In the genomic region with DNA sequence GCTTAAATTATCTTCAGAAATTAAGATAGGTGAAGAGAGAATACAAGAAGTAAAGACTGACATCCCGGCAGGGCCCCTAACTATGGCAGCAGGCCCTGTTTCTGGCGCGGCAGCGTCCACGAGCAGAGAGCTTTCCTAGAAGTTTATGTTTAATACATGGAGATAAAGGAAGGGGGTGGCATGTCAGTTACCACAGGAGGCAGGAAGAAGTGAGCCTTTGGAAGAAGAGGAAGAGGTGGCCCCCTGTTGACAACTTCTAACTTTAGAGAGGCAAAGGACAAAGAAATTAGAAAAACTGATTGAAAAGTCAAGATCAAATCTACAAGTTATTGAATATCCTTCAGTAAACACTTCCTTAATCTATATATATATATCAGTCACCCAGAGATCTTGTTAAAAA, we compare ENCODE assay signal across 31 mouse cellular contexts.
A peak's percentile ranks its signal among the peaks of the same experiment; 100 is the strongest.
DNase-seq lines count a peak whose midpoint lies in the region; ATAC-seq and TF ChIP-seq lines count a peak whose summit lies in the region.
"Had no signal": no experiment of that assay in that cellular context is flagged by ENCODE, and none has a peak within 500 bp of the region (broad histone marks: within the 10 kb centered on the region; RNA-seq: fewer than 3 reads in every experiment).

No protein-coding gene starts in this region.

- no peaks in the 10 kb centered on the region for H3K36me3 ChIP-seq in kidney, postnatal 0 days (ENCODE audit: insufficient read depth, low read length)
- H3K36me3 ChIP-seq in liver, postnatal 0 days (replicated peaks; ENCODE audit: insufficient read depth, low read length) = no peaks in the 10 kb centered on the region
- no peaks in the 10 kb centered on the region for H3K36me3 ChIP-seq in G1E (replicated peaks)
- H3K36me3 ChIP-seq: embryonic facial prominence, embryonic 10.5 days; embryonic facial prominence, embryonic 13.5 days; forebrain, embryonic 12.5 days; forebrain, embryonic 15.5 days; heart, embryonic 12.5 days; heart, embryonic 15.5 days had no signal

- H3K4me2 ChIP-seq in kidney, postnatal 0 days (ENCODE audit: low read length) = no peak overlapping the region
- H3K4me2 ChIP-seq in liver, postnatal 0 days (ENCODE audit: low read depth, low read length) = no peak overlapping the region
- H3K4me2 ChIP-seq: embryonic facial prominence, embryonic 13.5 days; forebrain, embryonic 12.5 days; forebrain, embryonic 15.5 days; heart, embryonic 12.5 days; heart, embryonic 15.5 days; hindbrain, embryonic 14.5 days had no signal

- DNase-seq in kidney, postnatal 0 days (ENCODE audit: low spot score) = no peak
- no peak for DNase-seq in kidney, adult 11 months
- DNase-seq in liver (peak; percentile 4), G1E (ENCODE audit: low spot score) (peak; percentile 5)
- DNase-seq in liver, postnatal 0 days = no peak
- DNase-seq in right cerebral cortex, postnatal 14 days = no peak
- DNase-seq: adrenal gland, adult 2 months; adrenal gland, postnatal 14 days; cerebellum, adult 11 months; cerebellum, adult 2 months; cerebellum, adult 9-11 months; cerebellum, postnatal 25 days; embryo, embryonic 11 days; gastrocnemius, adult 2 months; gastrocnemius, postnatal 14 days; heart, adult 11 months; heart, postnatal 14 days; heart, postnatal 4 days had no signal

- H3K4me3 ChIP-seq in kidney, postnatal 0 days (replicated peaks; ENCODE audit: low read depth, low read length) = no peak overlapping the region
- H3K4me3 ChIP-seq in liver, postnatal 0 days (ENCODE audit: low read depth, low read length) = no peak overlapping the region
- H3K4me3 ChIP-seq in G1E (ENCODE audit: low read depth, low read length) = no peak overlapping the region
- H3K4me3 ChIP-seq: embryonic facial prominence, embryonic 10.5 days; embryonic facial prominence, embryonic 13.5 days; erythroblast, embryonic 14.5 days; forebrain, embryonic 12.5 days; forebrain, embryonic 15.5 days; gastrocnemius, adult 2 months; heart, embryonic 12.5 days; heart, embryonic 15.5 days had no signal

- H3K27ac ChIP-seq in kidney, postnatal 0 days = no peak overlapping the region
- H3K27ac ChIP-seq in liver, postnatal 0 days (ENCODE audit: low read depth) = no peak overlapping the region
- H3K27ac ChIP-seq: embryonic facial prominence, embryonic 10.5 days; embryonic facial prominence, embryonic 13.5 days; forebrain, embryonic 12.5 days; gastrocnemius, adult 2 months; heart, embryonic 15.5 days; hindbrain, embryonic 14.5 days; hindbrain, postnatal 0 days had no signal

- H3K9me3 ChIP-seq in kidney, postnatal 0 days (replicated peaks; ENCODE audit: low read length) = no peaks in the 10 kb centered on the region
- no peaks in the 10 kb centered on the region for H3K9me3 ChIP-seq in liver, postnatal 0 days (ENCODE audit: low read length)
- no peaks in the 10 kb centered on the region for H3K9me3 ChIP-seq in G1E (replicated peaks)
- H3K9me3 ChIP-seq: embryonic facial prominence, embryonic 10.5 days; embryonic facial prominence, embryonic 13.5 days; forebrain, embryonic 12.5 days; forebrain, embryonic 15.5 days; heart, embryonic 12.5 days; heart, embryonic 15.5 days had no signal

- H3K9ac ChIP-seq in kidney, postnatal 0 days (ENCODE audit: low read depth, low read length) = no peak overlapping the region
- no peak overlapping the region for H3K9ac ChIP-seq in liver, postnatal 0 days (replicated peaks)
- H3K9ac ChIP-seq: embryonic facial prominence, embryonic 13.5 days; forebrain, embryonic 12.5 days; forebrain, embryonic 15.5 days; heart, embryonic 12.5 days; heart, embryonic 15.5 days; hindbrain, embryonic 14.5 days had no signal

- WGBS in kidney, postnatal 0 days = 74% methylated on average over 5 of the region's 5 CpGs
- 30% methylated on average over 5 of the region's 5 CpGs for WGBS in liver, postnatal 0 days (ENCODE audit: insufficient replicate concordance)

- TF ChIP-seq EP300 in liver, postnatal 0 days (IDR thresholded peaks at IDR 0.05; ENCODE audit: low read depth) = no peak

- no peaks in the 10 kb centered on the region for H3K27me3 ChIP-seq in kidney, postnatal 0 days (ENCODE audit: insufficient read depth, low read length)
- H3K27me3 ChIP-seq in liver, postnatal 0 days (ENCODE audit: insufficient read depth, low read length) = 0 out of 2 replicates have a peak, but pooled peaks cover 5% of the 10 kb centered on the region
- H3K27me3 ChIP-seq in G1E (ENCODE audit: insufficient read depth, low read length) = 0 out of 2 replicates have a peak, but pooled peaks cover 2% of the 10 kb centered on the region
- H3K27me3 ChIP-seq: embryonic facial prominence, embryonic 13.5 days; forebrain, embryonic 12.5 days; forebrain, embryonic 15.5 days; heart, embryonic 12.5 days; heart, embryonic 15.5 days had no signal

- no peaks in the 10 kb centered on the region for H3K4me1 ChIP-seq in kidney, postnatal 0 days (replicated peaks; ENCODE audit: insufficient read depth, low read length)
- no peaks in the 10 kb centered on the region for H3K4me1 ChIP-seq in liver, postnatal 0 days (ENCODE audit: insufficient read depth)
- H3K4me1 ChIP-seq in G1E (ENCODE audit: insufficient read depth, low read depth, low read length) = peaks cover 20% of the 10 kb centered on the region
- H3K4me1 ChIP-seq: forebrain, embryonic 12.5 days had no signal

- TF ChIP-seq CTCF in kidney, postnatal 0 days (IDR thresholded peaks at IDR 0.05; ENCODE audit: low read depth) = 0 out of 2 replicates have a peak, but pooled peaks have one; percentile 9
- TF ChIP-seq CTCF in liver, postnatal 0 days (IDR thresholded peaks at IDR 0.05; ENCODE audit: low read depth) = no peak
- no peak for TF ChIP-seq CTCF in G1E (IDR thresholded peaks at IDR 0.05; ENCODE audit: low read depth, low read length)

- no peak for ATAC-seq in kidney, postnatal 0 days (replicated peaks; ENCODE audit: low FRiP score, low read depth)
- ATAC-seq in liver, postnatal 0 days = no peak
- peak; percentile 28 for ATAC-seq in G1E (ENCODE audit: extremely low read depth, insufficient number of reproducible peaks, low FRiP score, poor library complexity, severe bottlenecking)
- ATAC-seq in common myeloid progenitor, adult 5-6 weeks (replicated peaks; ENCODE audit: low read depth, poor library complexity, severe bottlenecking) = peak; percentile 54
- ATAC-seq: CD4-positive, CD25-positive, alpha-beta regulatory T cell, adult 4 months; forebrain, embryonic 15.5 days; hindbrain, postnatal 0 days; inflammation-experienced regulatory T-cells, adult 6 months; Patski had no signal

Comparison
In these comparisons a context has a peak if more than half of its experiments do, and no peak if none do; other contexts are left out.
1. DNase-seq: peak in liver (single experiment) and G1E (single experiment); none in kidney, postnatal 0 days (single experiment), kidney, adult 11 months (single experiment), liver, postnatal 0 days (single experiment) and right cerebral cortex, postnatal 14 days (single experiment).
2. ATAC-seq: peak in G1E (single experiment) and common myeloid progenitor, adult 5-6 weeks (single experiment); none in kidney, postnatal 0 days (single experiment) and liver, postnatal 0 days (single experiment).